Mouse (Mus musculus): ENCODE results near the gene Tsen54.

Gene Tsen54

DNA sequence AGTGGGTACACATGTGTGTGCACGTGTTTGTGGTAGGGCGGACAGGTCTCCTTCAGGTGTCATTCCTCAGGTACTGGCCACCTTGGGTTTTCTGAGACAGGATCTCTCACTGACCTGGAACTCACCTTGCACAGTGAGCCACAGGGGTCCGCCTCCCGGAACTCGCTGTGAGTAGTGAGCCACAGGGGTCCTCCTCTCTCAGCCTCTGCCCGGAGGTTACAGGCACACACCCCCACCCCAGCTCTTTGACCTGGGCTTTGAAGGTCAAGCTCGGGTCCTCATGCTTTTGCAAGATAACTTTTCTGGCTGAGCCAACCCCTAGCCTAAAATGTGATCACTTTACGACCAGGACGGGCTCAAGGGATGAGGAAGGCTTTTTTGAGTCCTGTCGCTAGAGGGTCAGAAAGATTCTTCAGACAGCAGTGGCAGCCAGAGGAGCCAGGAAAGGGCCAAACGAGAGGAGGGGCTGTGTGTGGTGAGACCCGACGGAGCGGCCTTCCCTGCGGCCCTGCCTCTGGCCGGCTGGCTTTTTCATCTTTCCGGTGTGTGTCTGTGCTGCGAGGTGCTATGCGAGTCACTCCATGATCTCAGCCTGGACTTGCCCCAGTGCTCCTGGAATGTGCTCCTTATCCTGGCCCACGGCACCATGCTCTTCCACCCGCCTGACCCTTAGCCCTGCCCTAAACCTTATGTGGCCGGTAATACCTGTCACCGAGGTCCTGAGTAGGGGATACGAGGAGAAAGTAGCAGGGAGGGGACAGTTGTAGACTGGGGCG is 16.2 kb downstream of the Tsen54 start:
- DNase-seq (ENCODE audit: low read depth, low spot score) = no peak
- no peaks in the 10 kb centered on the region for H3K27me3 ChIP-seq (ENCODE audit: control insufficient read depth, insufficient read depth, low read length, poor library complexity, severe bottlenecking)
- no peaks in the 10 kb centered on the region; the same call in 1 of the 2 replicates for H3K36me3 ChIP-seq (ENCODE audit: control insufficient read depth, insufficient read depth, low read length, poor library complexity, severe bottlenecking)

DNA sequence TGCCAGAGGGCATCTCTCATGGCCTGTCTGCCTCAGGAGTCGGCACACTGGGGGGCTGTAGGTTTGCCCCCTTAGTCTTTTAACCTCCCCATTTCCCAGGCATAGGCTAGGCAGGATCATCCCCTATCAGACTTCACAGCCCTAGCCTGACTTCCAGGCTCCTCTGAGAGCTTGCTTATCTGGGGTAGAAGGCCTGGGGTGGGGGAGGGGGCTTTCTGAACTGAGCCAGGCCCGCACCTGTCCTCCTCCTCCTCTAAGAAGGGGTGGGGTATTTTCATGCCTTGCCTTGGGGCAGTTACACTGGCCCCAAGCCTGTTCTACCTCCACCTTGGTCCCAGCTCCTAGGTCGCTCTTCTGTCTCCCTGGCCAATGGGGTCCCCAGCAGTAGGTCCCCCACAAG is 17.0 kb downstream of the Tsen54 start:
- Histone ChIP-seq H3K36me3 (ENCODE audit: control insufficient read depth, insufficient read depth, low read length, poor library complexity, severe bottlenecking) (no peaks in the 10 kb centered on the region; the same call in 1 of the 2 replicates), H3K27me3 (ENCODE audit: control insufficient read depth, insufficient read depth, low read length, poor library complexity, severe bottlenecking) (no peaks in the 10 kb centered on the region)
- no peak for DNase-seq (ENCODE audit: low read depth, low spot score)

DNA sequence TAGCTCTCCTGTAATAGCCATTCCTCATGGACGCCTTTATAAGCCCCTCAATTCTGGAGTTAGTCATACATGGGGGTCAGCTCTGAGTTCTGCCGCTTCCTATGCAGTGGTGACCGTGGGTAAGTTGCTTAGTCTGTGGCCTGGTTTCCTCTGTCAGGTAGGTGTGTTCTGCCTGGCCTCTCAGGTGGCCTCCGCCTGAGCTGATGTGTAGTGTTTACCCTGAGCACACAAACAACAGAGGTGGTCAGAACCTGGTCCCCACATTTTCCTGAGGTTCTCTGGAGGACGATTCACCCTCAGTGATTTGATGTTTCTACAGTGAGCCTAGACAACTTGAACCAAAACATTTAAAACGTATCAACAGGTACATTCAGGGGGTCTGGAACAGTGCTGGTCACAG is 17.5 kb downstream of the Tsen54 start:
- Histone ChIP-seq H3K36me3 (ENCODE audit: control insufficient read depth, insufficient read depth, low read length, poor library complexity, severe bottlenecking) (no peaks in the 10 kb centered on the region; the same call in 1 of the 2 replicates), H3K27me3 (ENCODE audit: control insufficient read depth, insufficient read depth, low read length, poor library complexity, severe bottlenecking) (no peaks in the 10 kb centered on the region)
- no peak for DNase-seq (ENCODE audit: low read depth, low spot score)

GRCm38 (mm10) chr11:115832523-115832922 is 18.0 kb downstream of the Tsen54 start:
- no peaks in the 10 kb centered on the region for H3K36me3 ChIP-seq (ENCODE audit: control insufficient read depth, insufficient read depth, low read length, poor library complexity, severe bottlenecking)
- DNase-seq (ENCODE audit: low read depth, low spot score) = no peak
- H3K27me3 ChIP-seq (ENCODE audit: control insufficient read depth, insufficient read depth, low read length, poor library complexity, severe bottlenecking) = no peaks in the 10 kb centered on the region

- Histone ChIP-seq H3K27me3 (ENCODE audit: control insufficient read depth, insufficient read depth, low read length, poor library complexity, severe bottlenecking) (no peaks in the 10 kb centered on the region), H3K36me3 (ENCODE audit: control insufficient read depth, insufficient read depth, low read length, poor library complexity, severe bottlenecking) (no peaks in the 10 kb centered on the region)
- no peak for DNase-seq (ENCODE audit: low read depth, low spot score)
Measured at GRCm38 (mm10) chr11:115833021-115833513, 18.5 kb downstream of the Tsen54 start.

GRCm38 (mm10) chr11:115834033-115834432 is 19.5 kb downstream of the Tsen54 start:
- no peak for DNase-seq (ENCODE audit: low read depth, low spot score)
- no peaks in the 10 kb centered on the region for H3K27me3 ChIP-seq (ENCODE audit: control insufficient read depth, insufficient read depth, low read length, poor library complexity, severe bottlenecking)
- H3K36me3 ChIP-seq (ENCODE audit: control insufficient read depth, insufficient read depth, low read length, poor library complexity, severe bottlenecking) = no peaks in the 10 kb centered on the region

GRCm38 (mm10) chr11:115836656-115837395 is 22.3 kb downstream of the Tsen54 start:
- DNase-seq (ENCODE audit: low read depth, low spot score) = no peak
- Histone ChIP-seq H3K36me3 (ENCODE audit: control insufficient read depth, insufficient read depth, low read length, poor library complexity, severe bottlenecking) (no peaks in the 10 kb centered on the region), H3K27me3 (ENCODE audit: control insufficient read depth, insufficient read depth, low read length, poor library complexity, severe bottlenecking) (no peaks in the 10 kb centered on the region)

- no peaks in the 10 kb centered on the region for H3K27me3 ChIP-seq (ENCODE audit: control insufficient read depth, insufficient read depth, low read length, poor library complexity, severe bottlenecking)
- no peak for DNase-seq (ENCODE audit: low read depth, low spot score)
- H3K36me3 ChIP-seq (ENCODE audit: control insufficient read depth, insufficient read depth, low read length, poor library complexity, severe bottlenecking) = no peaks in the 10 kb centered on the region
Measured at GRCm38 (mm10) chr11:115837606-115838345, 23.3 kb downstream of the Tsen54 start.

DNA sequence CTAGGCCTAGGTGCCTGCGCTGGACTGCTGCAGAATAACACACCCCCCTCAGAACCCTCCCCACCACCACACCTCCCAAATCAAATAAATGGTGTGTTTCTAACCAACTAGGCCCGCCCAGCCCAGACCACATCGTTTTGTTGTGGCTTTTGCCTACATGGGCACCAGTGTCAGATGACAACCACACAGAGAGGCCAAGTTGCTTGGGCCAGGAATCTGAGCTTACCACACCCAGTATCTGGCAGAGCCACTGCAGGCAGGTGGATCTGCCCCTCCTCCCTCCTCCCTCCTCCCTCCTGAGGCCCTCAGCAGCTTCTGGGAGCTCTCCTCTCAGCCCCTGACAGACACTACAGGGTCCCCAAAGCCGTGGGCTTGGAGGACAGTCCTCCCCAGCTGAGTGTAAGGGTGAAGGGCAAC is 24.4 kb downstream of the Tsen54 start:
- H3K36me3 ChIP-seq (ENCODE audit: control insufficient read depth, insufficient read depth, low read length, poor library complexity, severe bottlenecking) = no peaks in the 10 kb centered on the region
- no peak for DNase-seq (ENCODE audit: low read depth, low spot score)

DNA sequence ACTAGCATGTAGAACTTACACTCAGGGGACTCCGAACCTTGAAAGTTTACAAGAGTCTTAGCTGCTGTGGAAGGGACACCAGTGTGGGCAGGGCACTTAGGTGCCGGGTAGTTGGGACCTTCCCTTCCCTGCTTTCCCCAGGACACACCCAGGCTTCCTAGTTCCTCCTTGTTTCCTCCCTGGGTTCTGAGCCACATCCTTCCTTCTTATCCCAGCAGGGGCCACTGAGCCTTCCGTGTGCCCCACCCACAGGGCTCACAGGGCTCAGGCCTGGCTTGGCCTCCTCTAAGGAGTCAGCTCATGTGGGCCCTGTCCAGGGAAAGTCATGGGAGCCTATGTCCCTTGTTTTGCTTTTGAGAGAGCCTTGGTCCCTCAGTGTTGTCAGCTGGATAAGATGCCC is 25.2 kb downstream of the Tsen54 start:
- no peak for DNase-seq (ENCODE audit: low read depth, low spot score)
- no peaks in the 10 kb centered on the region for H3K36me3 ChIP-seq (ENCODE audit: control insufficient read depth, insufficient read depth, low read length, poor library complexity, severe bottlenecking)
- no peaks in the 10 kb centered on the region for H3K27me3 ChIP-seq (ENCODE audit: control insufficient read depth, insufficient read depth, low read length, poor library complexity, severe bottlenecking)

More for the DNA sequence above, 24.4 kb downstream of the Tsen54 start:
- H3K27me3 ChIP-seq (ENCODE audit: control insufficient read depth, insufficient read depth, low read length, poor library complexity, severe bottlenecking) = no peaks in the 10 kb centered on the region

DNA sequence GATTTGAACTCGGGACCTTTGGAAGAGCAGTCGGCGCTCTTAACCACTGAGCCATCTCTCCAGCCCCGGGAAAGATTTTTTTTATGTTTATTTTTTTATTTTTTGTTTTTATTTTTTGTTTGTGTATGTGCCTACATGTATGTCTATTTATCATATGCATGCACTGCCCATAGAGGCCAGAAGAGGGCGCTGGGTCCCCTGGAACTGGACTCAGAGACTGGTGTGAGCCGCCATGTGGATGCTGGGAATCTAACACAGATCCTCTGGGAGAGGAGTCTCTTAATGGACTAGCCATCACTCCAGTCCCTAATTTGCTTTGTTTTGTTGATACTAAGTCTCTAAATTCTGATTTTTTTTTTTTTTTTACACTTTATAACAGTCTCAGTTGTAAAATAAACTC is 26.5 kb downstream of the Tsen54 start:
- peaks cover 2% of the 10 kb centered on the region; the same call in 1 of the 2 replicates for H3K36me3 ChIP-seq (ENCODE audit: control insufficient read depth, insufficient read depth, low read length, poor library complexity, severe bottlenecking)
- no peak for DNase-seq (ENCODE audit: low read depth, low spot score)
- H3K27me3 ChIP-seq (ENCODE audit: control insufficient read depth, insufficient read depth, low read length, poor library complexity, severe bottlenecking) = no peaks in the 10 kb centered on the region

- peaks cover 3% of the 10 kb centered on the region; the same call in 1 of the 2 replicates for H3K36me3 ChIP-seq (ENCODE audit: control insufficient read depth, insufficient read depth, low read length, poor library complexity, severe bottlenecking)
- H3K27me3 ChIP-seq (ENCODE audit: control insufficient read depth, insufficient read depth, low read length, poor library complexity, severe bottlenecking) = no peaks in the 10 kb centered on the region
- DNase-seq (ENCODE audit: low read depth, low spot score) = no peak
Measured at GRCm38 (mm10) chr11:115841961-115842550, 27.5 kb downstream of the Tsen54 start.

DNA sequence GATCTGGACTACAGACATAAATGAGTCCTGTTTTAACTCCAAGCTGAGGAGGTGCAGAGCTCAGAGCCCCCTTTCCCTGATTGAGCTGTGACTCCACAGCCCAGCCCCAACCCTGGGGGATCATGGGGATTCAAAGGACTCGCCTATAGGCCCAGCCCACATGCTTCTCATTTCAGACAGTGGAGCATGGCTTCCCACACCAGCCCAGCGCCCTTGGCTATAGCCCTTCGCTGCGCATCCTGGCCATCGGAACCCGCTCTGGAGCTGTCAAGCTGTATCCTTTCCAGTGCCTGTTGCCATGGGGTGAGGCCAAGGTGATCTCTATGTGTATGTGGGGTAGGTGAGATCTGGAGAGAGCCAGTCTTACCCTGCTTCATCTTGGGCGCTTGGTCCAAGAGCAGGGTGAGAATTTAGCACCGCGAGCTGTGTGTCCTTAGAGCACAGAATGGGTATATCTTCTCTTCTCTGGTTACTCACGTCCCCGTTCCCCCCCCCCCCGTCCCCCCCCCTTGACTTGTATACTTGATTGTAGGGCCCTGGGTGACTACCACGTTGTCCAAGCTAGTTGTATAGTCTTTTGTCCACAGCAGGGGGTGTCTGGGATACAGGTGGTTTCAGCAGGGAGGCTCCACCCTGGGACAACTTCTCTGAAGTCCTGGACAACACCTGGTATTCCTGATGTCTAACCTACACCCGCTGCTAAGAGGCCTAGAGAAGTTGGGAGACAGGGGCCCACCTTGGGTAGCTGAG is 28.8 kb downstream of the Tsen54 start:
- no peaks in the 10 kb centered on the region for H3K27me3 ChIP-seq (ENCODE audit: control insufficient read depth, insufficient read depth, low read length, poor library complexity, severe bottlenecking)
- no peak for DNase-seq (ENCODE audit: low read depth, low spot score)
- peaks cover 3% of the 10 kb centered on the region for H3K36me3 ChIP-seq (ENCODE audit: control insufficient read depth, insufficient read depth, low read length, poor library complexity, severe bottlenecking)

DNA sequence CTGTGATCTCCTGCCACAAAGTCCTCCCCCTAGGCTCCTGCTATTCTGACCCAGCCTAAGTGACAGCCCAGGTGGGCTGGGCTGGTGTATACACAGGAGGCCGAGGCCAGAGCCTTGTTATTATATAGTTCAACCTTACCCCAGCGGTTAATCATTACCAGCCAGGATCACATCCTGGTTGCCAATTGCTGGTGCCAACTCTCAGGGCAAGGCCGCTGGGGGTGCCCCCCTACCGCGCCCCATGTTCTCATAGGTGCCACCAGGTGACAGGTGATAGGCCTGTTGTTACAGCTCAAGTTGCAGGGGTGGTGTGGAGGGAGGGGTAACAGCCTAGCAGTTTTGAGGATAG is 29.3 kb downstream of the Tsen54 start:
- DNase-seq (ENCODE audit: low read depth, low spot score) = no peak
- H3K27me3 ChIP-seq (ENCODE audit: control insufficient read depth, insufficient read depth, low read length, poor library complexity, severe bottlenecking) = no peaks in the 10 kb centered on the region
- peaks cover 3% of the 10 kb centered on the region for H3K36me3 ChIP-seq (ENCODE audit: control insufficient read depth, insufficient read depth, low read length, poor library complexity, severe bottlenecking)

Data from splenic B cell, adult 2 months (primary cell).